Mouse (Mus musculus): ENCODE results near the gene Myf6. TPM values are rescaled to one million over a fixed set of nuclear protein-coding genes. Genes with fewer than 3 reads are reported as not detected.

Gene Myf6
- total and polyA plus RNA-seq, 3 experiments = not detected

GRCm38 (mm10) chr10:107496402-107496801 lies 1.9 kb upstream of the Myf6 start:
- Histone ChIP-seq H3K9ac (ENCODE audit: control insufficient read depth, low read depth, low read length, poor library complexity, severe bottlenecking) (no peak overlapping the region), H3K4me3 (ENCODE audit: control insufficient read depth in 1 of 2, insufficient read depth in 1 of 2, low read depth in 2 of 2, low read length in 2 of 2) (no peak overlapping the region), H3K79me2 (ENCODE audit: control insufficient read depth, insufficient read depth, low read length, poor library complexity) (no peaks in the 10 kb centered on the region), H3K27me3 (ENCODE audit: control insufficient read depth in 1 of 2, insufficient read depth in 2 of 2, low read length in 2 of 2) (no peaks in the 10 kb centered on the region), H3K4me1 (ENCODE audit: control insufficient read depth in 1 of 2, insufficient read depth in 2 of 2, low read length in 2 of 2) (no peaks in the 10 kb centered on the region), H3K9me3 (replicated peaks; ENCODE audit: insufficient read depth, low read length) (no peaks in the 10 kb centered on the region), H3K36me3 (ENCODE audit: control insufficient read depth in 1 of 2, insufficient read depth in 2 of 2, low read length in 2 of 2) (no peaks in the 10 kb centered on the region), H3K27ac (ENCODE audit: control insufficient read depth, low read depth, low read length) (no peak overlapping the region)
- TF ChIP-seq GABPA (IDR thresholded peaks at IDR 0.05; ENCODE audit: low read depth, low read length) (no peak), HCFC1 (IDR thresholded peaks at IDR 0.05; ENCODE audit: low read depth, low read length) (no peak), MAFK (IDR thresholded peaks at IDR 0.05; ENCODE audit: borderline replicate concordance, low read depth, low read length) (no peak), GATA1 (IDR thresholded peaks at IDR 0.05; ENCODE audit: low read depth, low read length) (no peak), CHD2 (IDR thresholded peaks at IDR 0.05; ENCODE audit: low read length) (no peak), E2F4 (IDR thresholded peaks at IDR 0.05; ENCODE audit: borderline replicate concordance, low read depth, low read length) (no peak), TCF12 (IDR thresholded peaks at IDR 0.05; ENCODE audit: low read depth, low read length) (no peak), MAZ (IDR thresholded peaks at IDR 0.05; ENCODE audit: low read depth, low read length) (no peak), RCOR1 (IDR thresholded peaks at IDR 0.05; ENCODE audit: low read depth, low read length) (no peak), MYB (IDR thresholded peaks at IDR 0.05; ENCODE audit: low read depth, low read length) (no peak), CHD1 (IDR thresholded peaks at IDR 0.05; ENCODE audit: low read depth, low read length) (no peak), MXI1 (IDR thresholded peaks at IDR 0.05; ENCODE audit: low read depth, low read length) (no peak)
- DNase-seq (ENCODE audit: low read depth, low spot score) = peak; percentile 14

DNA sequence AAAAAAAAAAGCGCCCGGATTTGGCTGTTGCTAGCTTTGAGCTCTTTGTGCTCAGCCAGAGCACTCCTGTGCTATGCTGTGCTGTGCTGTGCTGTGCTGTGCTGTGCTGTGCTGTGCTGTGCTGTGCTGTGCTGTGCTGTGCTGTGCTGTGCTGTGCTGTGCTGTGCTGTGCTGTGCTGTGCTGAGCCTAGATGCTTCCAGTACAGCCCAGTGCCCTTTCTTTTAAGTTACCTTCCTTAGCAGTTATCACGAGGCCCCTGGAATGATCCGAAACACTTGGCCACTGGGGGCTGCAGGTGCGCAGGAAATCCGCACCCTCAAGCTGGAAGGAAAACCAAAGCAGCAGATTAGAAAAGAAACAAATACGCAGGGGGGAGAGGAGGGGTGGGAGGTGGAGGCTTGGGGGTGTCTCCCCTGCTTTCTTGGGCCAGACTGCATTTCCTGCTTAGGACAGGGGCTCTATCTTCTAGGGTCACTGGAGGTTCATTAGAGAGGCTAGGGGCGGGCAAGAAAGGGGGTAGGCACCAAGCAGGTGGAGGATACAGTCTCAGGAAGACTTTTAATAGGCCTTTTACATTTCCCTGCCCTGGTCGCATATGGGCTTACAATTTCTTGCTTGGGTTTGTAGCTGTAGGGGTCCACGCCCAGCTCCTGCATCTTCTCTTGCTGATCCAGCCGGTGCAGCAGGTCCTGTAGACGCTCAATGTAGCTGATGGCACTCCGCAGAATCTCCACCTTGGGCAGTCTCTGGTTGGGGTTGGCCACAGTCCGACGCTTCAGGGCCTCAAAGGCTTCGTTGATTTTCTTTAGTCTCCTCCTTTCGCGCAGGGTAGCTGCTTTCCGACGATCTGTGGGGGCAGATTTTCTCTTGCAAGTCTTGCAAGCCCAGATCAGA lies 710 bp downstream of the Myf6 start:
- Histone ChIP-seq H3K4me1 (ENCODE audit: control insufficient read depth in 1 of 2, insufficient read depth in 2 of 2, low read length in 2 of 2) (no peaks in the 10 kb centered on the region), H3K9me3 (replicated peaks; ENCODE audit: insufficient read depth, low read length) (no peaks in the 10 kb centered on the region), H3K4me3 (ENCODE audit: control insufficient read depth in 1 of 2, insufficient read depth in 1 of 2, low read depth in 2 of 2, low read length in 2 of 2) (no peak overlapping the region), H3K9ac (ENCODE audit: control insufficient read depth, low read depth, low read length, poor library complexity, severe bottlenecking) (no peak overlapping the region), H3K79me2 (ENCODE audit: control insufficient read depth, insufficient read depth, low read length, poor library complexity) (no peaks in the 10 kb centered on the region), H3K27ac (ENCODE audit: control insufficient read depth, low read depth, low read length) (no peak overlapping the region), H3K27me3 (ENCODE audit: control insufficient read depth in 1 of 2, insufficient read depth in 2 of 2, low read length in 2 of 2) (no peaks in the 10 kb centered on the region), H3K36me3 (ENCODE audit: control insufficient read depth in 1 of 2, insufficient read depth in 2 of 2, low read length in 2 of 2) (no peaks in the 10 kb centered on the region)
- no peak for DNase-seq (ENCODE audit: low read depth, low spot score)
- TF ChIP-seq GATA1 (IDR thresholded peaks at IDR 0.05; ENCODE audit: low read depth, low read length) = no peak

DNA sequence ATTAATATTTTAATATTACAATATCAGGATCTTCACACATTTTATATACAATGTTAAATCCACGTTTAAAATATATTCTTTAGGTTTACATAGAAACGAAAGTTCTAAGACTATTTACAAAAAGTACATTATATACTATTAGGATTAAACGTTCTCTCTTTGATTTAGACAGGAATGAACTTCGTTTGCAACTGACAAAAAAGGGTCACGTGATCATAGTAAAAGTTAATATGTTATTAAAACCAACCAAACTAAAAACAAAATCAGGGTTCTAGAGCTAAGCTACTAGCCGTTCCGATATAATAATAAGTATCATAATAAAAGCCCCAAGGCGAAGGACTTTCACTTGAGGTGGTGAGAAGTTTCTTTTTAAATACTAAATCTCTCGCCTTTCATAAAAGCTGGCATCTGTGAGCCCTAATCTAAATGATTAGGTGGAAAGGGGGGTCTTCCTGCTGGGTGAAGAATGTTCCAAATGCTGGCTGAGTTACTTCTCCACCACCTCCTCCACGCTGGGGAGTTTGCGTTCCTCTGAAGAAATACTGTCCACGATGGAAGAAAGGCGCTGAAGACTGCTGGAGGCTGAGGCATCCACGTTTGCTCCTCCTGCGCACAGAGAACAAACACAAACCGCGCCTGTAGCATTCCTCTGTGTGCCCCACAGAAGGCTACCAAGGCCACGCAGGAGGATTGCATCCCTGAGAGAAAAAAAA lies 1.5 kb downstream of the Myf6 start:
- DNase-seq (ENCODE audit: low read depth, low spot score) = no peak
- Histone ChIP-seq H3K4me3 (ENCODE audit: control insufficient read depth in 1 of 2, insufficient read depth in 1 of 2, low read depth in 2 of 2, low read length in 2 of 2) (no peak overlapping the region), H3K27me3 (ENCODE audit: control insufficient read depth in 1 of 2, insufficient read depth in 2 of 2, low read length in 2 of 2) (no peaks in the 10 kb centered on the region), H3K9ac (ENCODE audit: control insufficient read depth, low read depth, low read length, poor library complexity, severe bottlenecking) (no peak overlapping the region), H3K27ac (ENCODE audit: control insufficient read depth, low read depth, low read length) (no peak overlapping the region), H3K36me3 (ENCODE audit: control insufficient read depth in 1 of 2, insufficient read depth in 2 of 2, low read length in 2 of 2) (no peaks in the 10 kb centered on the region), H3K79me2 (ENCODE audit: control insufficient read depth, insufficient read depth, low read length, poor library complexity) (no peaks in the 10 kb centered on the region), H3K4me1 (ENCODE audit: control insufficient read depth in 1 of 2, insufficient read depth in 2 of 2, low read length in 2 of 2) (no peaks in the 10 kb centered on the region), H3K9me3 (replicated peaks; ENCODE audit: insufficient read depth, low read length) (no peaks in the 10 kb centered on the region)
- TF ChIP-seq KAT2A (conservative IDR thresholded peaks at IDR 0.05; ENCODE audit: low read depth, low read length) = no peak
- TF ChIP-seq TAL1 (IDR thresholded peaks at IDR 0.05; ENCODE audit: low read length) = no peak
- no peak for TF ChIP-seq MXI1 (IDR thresholded peaks at IDR 0.05; ENCODE audit: low read depth, low read length)
- no peak for TF ChIP-seq CHD1 (IDR thresholded peaks at IDR 0.05; ENCODE audit: low read depth, low read length)
- no peak for TF ChIP-seq CHD2 (IDR thresholded peaks at IDR 0.05; ENCODE audit: low read length)
- no peak for TF ChIP-seq MAFK (IDR thresholded peaks at IDR 0.05; ENCODE audit: borderline replicate concordance, low read depth, low read length)
- no peak for TF ChIP-seq RAD21 (IDR thresholded peaks at IDR 0.05; ENCODE audit: low read depth, low read length)
- TF ChIP-seq USF1 (IDR thresholded peaks at IDR 0.05; ENCODE audit: low read depth, low read length) = no peak
- TF ChIP-seq ZKSCAN1 (IDR thresholded peaks at IDR 0.05; ENCODE audit: low read depth, low read length) = no peak
- TF ChIP-seq GATA1 (IDR thresholded peaks at IDR 0.05; ENCODE audit: low read depth, low read length) = no peak
- TF ChIP-seq NELFE (IDR thresholded peaks at IDR 0.05; ENCODE audit: low read depth, low read length) = no peak
- TF ChIP-seq TBP (IDR thresholded peaks at IDR 0.05; ENCODE audit: low read depth, low read length) = no peak
- TF ChIP-seq USF2 (IDR thresholded peaks at IDR 0.05; ENCODE audit: borderline replicate concordance in 1 of 2, insufficient read depth in 1 of 2, low read depth in 1 of 2, low read length in 2 of 2) = no peak
- no peak for TF ChIP-seq BHLHE40 (IDR thresholded peaks at IDR 0.05; ENCODE audit: borderline replicate concordance, low read depth, low read length)
- no peak for TF ChIP-seq RCOR1 (IDR thresholded peaks at IDR 0.05; ENCODE audit: low read depth, low read length)
- no peak for TF ChIP-seq JUND (IDR thresholded peaks at IDR 0.05; ENCODE audit: low read depth, low read length)

Measured in MEL (cell line).